Comparison of ENCODE assay signal across 8 mouse cellular contexts in genomic region chr10:128096693-128097586, GRCm38 (mm10). TPM values are rescaled to one million over a fixed set of nuclear protein-coding genes. Genes with fewer than 3 reads are reported as not detected.
DNase-seq lines count a peak whose midpoint lies in the region; TF ChIP-seq lines count a peak whose summit lies in the region.

No protein-coding gene starts in this region.

- no peaks in the 10 kb centered on the region for H3K9me3 ChIP-seq in hindbrain, embryonic 10.5 days

- peak overlapping the region; percentile 75 for H3K27ac ChIP-seq in cerebellum, adult 2 months (ENCODE audit: insufficient read depth, low read length)
- H3K27ac ChIP-seq in hindbrain, embryonic 10.5 days, result peak overlapping the region; percentile 96

- H3K4me1 ChIP-seq in cerebellum, adult 2 months (ENCODE audit: control insufficient read depth, insufficient read depth, low read length), result peaks cover 7% of the 10 kb centered on the region
- H3K4me1 ChIP-seq in hindbrain, embryonic 10.5 days (replicated peaks), result peaks cover 59% of the 10 kb centered on the region

- peak; percentile 91 for DNase-seq in Muller cell, postnatal 12 days (ENCODE audit: inconsistent ontology term)
- DNase-seq in cerebellum, adult 2 months, result peak; percentile 81 to 85
- peak; percentile 89 for DNase-seq in forelimb bud, embryonic 11.5 days (ENCODE audit: low read depth, low spot score)
- DNase-seq in hindbrain, embryonic 10.5 days (ENCODE audit: low spot score), result peak; percentile 91
- peak; percentile 70 to 84 for DNase-seq in layer of hippocampus, postnatal 14 days (ENCODE audit: low spot score in 2 of 2)
- DNase-seq in lung, postnatal 4 days, result peak; percentile 90
- peak; percentile 80 for DNase-seq in retina, postnatal 7 days (ENCODE audit: low read depth, low spot score)
- DNase-seq in urinary bladder, adult 18-20 months (ENCODE audit: low spot score in 2 of 2), result peak; percentile 69

- no peaks in the 10 kb centered on the region for H3K27me3 ChIP-seq in cerebellum, adult 2 months (ENCODE audit: control insufficient read depth, insufficient read depth, low read length)
- no peaks in the 10 kb centered on the region for H3K27me3 ChIP-seq in hindbrain, embryonic 10.5 days (ENCODE audit: insufficient read depth, poor library complexity, severe bottlenecking)

- peak overlapping the region; percentile 98 for H3K4me3 ChIP-seq in cerebellum, adult 2 months (replicated peaks; ENCODE audit: insufficient read depth, low read depth, low read length)
- peak overlapping the region; percentile 98 for H3K4me3 ChIP-seq in hindbrain, embryonic 10.5 days

- TF ChIP-seq POLR2A in cerebellum, adult 2 months (IDR thresholded peaks at IDR 0.05; ENCODE audit: borderline replicate concordance, insufficient read depth, low read length), result no peak

- under 1% methylated on average over 85 of the region's 86 CpGs for WGBS in cerebellum, adult 2 months
- WGBS in hindbrain, embryonic 10.5 days, result under 1% methylated on average over 86 of the region's 86 CpGs

- peaks cover 11% of the 10 kb centered on the region; the same call in 1 of the 2 replicates for H3K36me3 ChIP-seq in hindbrain, embryonic 10.5 days

- no peak for TF ChIP-seq CTCF in cerebellum, adult 2 months (IDR thresholded peaks at IDR 0.05; ENCODE audit: borderline replicate concordance, insufficient read depth, low read depth, low read length)

RNA-seq across cellular contexts. Expression of gene Baz2a, which starts 5.6 kb away (rescaled TPM):
- polyA plus RNA-seq in cerebellum, adult 2 months (2012; rRNA removed), result 42.9 and 45.2 TPM in 2 replicates
- 16.2 and 17.0 TPM in 2 replicates for polyA plus RNA-seq in hindbrain, embryonic 10.5 days (2016; fragmentation: Nextera tagmentation; extraction: Ambion mirVana)
- total RNA-seq in layer of hippocampus, postnatal 14 days (2021), result 10 to 100 TPM; 35.1 to 36.8 TPM

RNA-seq across cellular contexts. Expression of gene Atp5b, which starts 13.9 kb away (rescaled TPM):
- 2,153 and 2,193 TPM in 2 replicates for polyA plus RNA-seq in cerebellum, adult 2 months (2012; rRNA removed)
- polyA plus RNA-seq in hindbrain, embryonic 10.5 days (2016; fragmentation: Nextera tagmentation; extraction: Ambion mirVana), result 2,236 and 2,265 TPM in 2 replicates
- 1,000 to 10,000 TPM; 1,880 to 1,915 TPM for total RNA-seq in layer of hippocampus, postnatal 14 days (2021)

RNA-seq across cellular contexts. Expression of gene Ptges3, which starts 38.2 kb away (rescaled TPM):
- polyA plus RNA-seq in cerebellum, adult 2 months (2012; rRNA removed), result 69.9 and 75.5 TPM in 2 replicates
- 544 and 661 TPM in 2 replicates for polyA plus RNA-seq in hindbrain, embryonic 10.5 days (2016; fragmentation: Nextera tagmentation; extraction: Ambion mirVana)
- 100 to 1,000 TPM; 138 to 149 TPM for total RNA-seq in layer of hippocampus, postnatal 14 days (2021)

Comparison
In these comparisons a context has a peak if more than half of its experiments do, and no peak if none do; other contexts are left out.
1. Peak in every context shown above with its lines: DNase-seq, H3K4me3 ChIP-seq and H3K27ac ChIP-seq.